Mouse (Mus musculus) liver, embryonic 14.5 days (tissue): Measurements from ENCODE around the gene Ick. TPM values are rescaled to one million over a fixed set of nuclear protein-coding genes. Genes with fewer than 3 reads are reported as not detected.
A peak's percentile ranks its signal among the peaks of the same experiment; 100 is the strongest.
"Not testable (repeated sequence)": the region's sequence is repeated elsewhere in the genome, so short reads cannot be mapped to it uniquely, and the experiment has no call there.

Experiments used
- ATAC-seq: fragments of 200-750 bp; cut with Nextera tagmentation; 2 replicates; pipeline ENCODE4 v1.8.0; 2017; ENCODE audit warnings: moderate number of reproducible peaks, mild to moderate bottlenecking, moderate library complexity; ENCODE audit not compliant: insufficient read depth
- DNase-seq, 3 experiments: peaks; one replicate each; pipeline ENCODE4 v3.0.0-alpha.2; 2012 to 2013; ENCODE audit warnings: low read depth in 3 of 3, low spot score in 3 of 3
- H3K27ac ChIP-seq: fragments of 300-500 bp; sonication (generic); 2 replicates; pipeline ENCODE4 v1.5.1; 2014; ENCODE audit warnings: moderate library complexity, mild to moderate bottlenecking, control low read depth, inconsistent platforms
- H3K27me3 ChIP-seq: fragments of 300-500 bp; sonication (generic); 2 replicates; pipeline ENCODE4 v1.6.1; 2014; ENCODE audit warnings: mild to moderate bottlenecking, low read length, moderate library complexity; ENCODE audit not compliant: control insufficient read depth, insufficient read depth
- H3K36me3 ChIP-seq: fragments of 300-500 bp; sonication (generic); replicated peaks from 2 replicates; pipeline ENCODE4 v1.6.1; 2014; ENCODE audit warnings: low read depth; ENCODE audit not compliant: control insufficient read depth, insufficient read depth
- H3K4me1 ChIP-seq, 2 experiments: fragments of 200-500 bp in 1 of 2; fragments of 300-500 bp in 1 of 2; sonication (generic) in 1 of 2; replicated peaks; 2 replicates each; pipeline ENCODE4 v1.6.1; 2012 to 2014; ENCODE audit warnings: antibody characterized with exemption in 1 of 2, inconsistent platforms in 1 of 2, low read length in 1 of 2; ENCODE audit not compliant: control insufficient read depth in 2 of 2, insufficient read depth in 2 of 2
- H3K4me2 ChIP-seq: fragments of 300-500 bp; sonication (generic); 2 replicates; pipeline ENCODE4 v1.6.1; 2014; ENCODE audit warnings: low read depth, mild to moderate bottlenecking, control low read depth, moderate library complexity
- H3K4me3 ChIP-seq, 2 experiments: fragments of 200-500 bp in 1 of 2; fragments of 300-500 bp in 1 of 2; sonication (generic) in 1 of 2; 2 replicates each; pipeline ENCODE4 v1.5.1; 2012 to 2014; ENCODE audit warnings: low read depth in 2 of 2, low read length in 2 of 2, mild to moderate bottlenecking in 2 of 2, control low read depth in 1 of 2, inconsistent platforms in 1 of 2, moderate library complexity in 1 of 2; ENCODE audit not compliant: insufficient read depth in 1 of 2
- H3K9ac ChIP-seq: fragments of 300-500 bp; sonication (generic); replicated peaks from 2 replicates; pipeline ENCODE4 v1.6.1; 2014; ENCODE audit warnings: mild to moderate bottlenecking, control low read depth, moderate library complexity
- H3K9me3 ChIP-seq: fragments of 300-500 bp; sonication (generic); 2 replicates; pipeline ENCODE4 v1.6.1; 2016; ENCODE audit warnings: low read length, mixed read lengths; ENCODE audit not compliant: control insufficient read depth
- CTCF ChIP-seq: IDR thresholded peaks from 2 replicates; pipeline ENCODE4 v1.5.1; 2016; ENCODE audit warnings: antibody characterized with exemption, low read depth, control low read depth
- EP300 ChIP-seq: IDR thresholded peaks from 2 replicates; pipeline ENCODE4 v1.6.1; 2016; ENCODE audit warnings: antibody characterized with exemption, low read depth
- WGBS: fragments of 180-500 bp; shearing (Covaris S2); extraction: QIAGEN DNeasy Blood & Tissue Kit; methylation state at CpG from one replicate; pipeline ENCODE4 v1.1.7; 2014; ENCODE audit not compliant: insufficient replicate concordance; 5-methylcytosine and 5-hydroxymethylcytosine counted together
- polyA plus RNA-seq, 2 experiments: library from polyadenylated mRNA; depleted of rRNA in 1 of 2; stranded (reverse) in 1 of 2; unstranded in 1 of 2; fragments of >200 nt; fragmentation: Nextera tagmentation in 1 of 2; extraction: Ambion mirVana in 1 of 2; gene quantifications; 2 replicates each; pipeline versions ENCODE4 v1.2.1 to v1.2.3; 2012 to 2014

Gene Ick
- polyA plus RNA-seq, 2 experiments: 3.6 to 3.7 TPM

DNA sequence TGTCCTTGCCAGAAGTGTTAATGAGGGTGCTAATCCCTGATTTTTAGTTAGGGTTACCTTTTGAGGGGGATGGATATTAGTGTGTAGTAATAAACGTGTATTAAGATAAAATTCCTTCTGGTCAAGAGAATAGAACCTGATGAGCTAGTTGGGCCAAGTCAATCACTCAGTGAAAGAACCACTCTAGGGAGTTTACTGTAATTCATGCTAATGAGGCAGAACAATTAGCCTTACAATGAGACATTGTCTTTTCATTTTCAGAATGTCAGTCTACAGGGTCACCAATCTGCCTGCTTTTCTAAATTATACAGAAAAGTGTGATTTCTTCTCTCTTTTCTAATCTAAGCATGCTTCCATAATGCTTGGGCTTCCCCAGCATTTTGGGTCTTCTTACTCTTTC, 65.0 kb downstream of the Ick start:
- no peak overlapping the region for H3K27ac ChIP-seq
- H3K9ac ChIP-seq: no peak overlapping the region
- ATAC-seq (no peak), DNase-seq (no peak)
- H3K4me3 ChIP-seq: no peak overlapping the region
- H3K4me2 ChIP-seq: no peak overlapping the region
- no peaks in the 10 kb centered on the region for H3K36me3 ChIP-seq
- no peaks in the 10 kb centered on the region for H3K27me3 ChIP-seq
- 52% methylated on average over 1 of the region's 1 CpGs for WGBS
- H3K4me1 ChIP-seq: peaks cover 9 to 10% of the 10 kb centered on the region in 2 experiments; a peak in 3 of 4 replicates
- TF ChIP-seq CTCF (no peak), EP300 (no peak)
- no peaks in the 10 kb centered on the region for H3K9me3 ChIP-seq

DNA sequence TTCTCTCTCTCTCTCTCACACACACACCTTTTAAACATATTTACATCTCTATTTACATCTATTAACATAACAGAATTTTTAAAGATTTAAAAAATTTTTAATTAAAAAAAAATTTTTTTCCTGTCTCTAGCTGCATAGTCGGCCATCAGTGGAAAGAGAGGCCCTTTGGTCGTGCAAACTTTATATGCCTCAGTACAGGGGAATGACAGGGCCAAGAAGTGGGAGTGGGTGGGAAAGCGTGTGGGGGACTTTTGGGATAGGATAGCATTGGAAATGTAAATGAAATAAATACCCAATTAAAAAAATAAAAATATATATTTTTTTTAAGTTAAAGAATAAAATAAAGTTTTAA, 65.9 kb downstream of the Ick start:
- not testable (repeated sequence) for H3K27ac ChIP-seq, H3K9ac ChIP-seq, H3K36me3 ChIP-seq, H3K4me2 ChIP-seq, DNase-seq, H3K9me3 ChIP-seq, ATAC-seq, H3K4me3 ChIP-seq, H3K27me3 ChIP-seq
- peaks cover 9 to 10% of the 10 kb centered on the region in 2 experiments; a peak in 3 of 4 replicates for H3K4me1 ChIP-seq
- WGBS: 35% methylated on average over 3 of the region's 3 CpGs

DNA sequence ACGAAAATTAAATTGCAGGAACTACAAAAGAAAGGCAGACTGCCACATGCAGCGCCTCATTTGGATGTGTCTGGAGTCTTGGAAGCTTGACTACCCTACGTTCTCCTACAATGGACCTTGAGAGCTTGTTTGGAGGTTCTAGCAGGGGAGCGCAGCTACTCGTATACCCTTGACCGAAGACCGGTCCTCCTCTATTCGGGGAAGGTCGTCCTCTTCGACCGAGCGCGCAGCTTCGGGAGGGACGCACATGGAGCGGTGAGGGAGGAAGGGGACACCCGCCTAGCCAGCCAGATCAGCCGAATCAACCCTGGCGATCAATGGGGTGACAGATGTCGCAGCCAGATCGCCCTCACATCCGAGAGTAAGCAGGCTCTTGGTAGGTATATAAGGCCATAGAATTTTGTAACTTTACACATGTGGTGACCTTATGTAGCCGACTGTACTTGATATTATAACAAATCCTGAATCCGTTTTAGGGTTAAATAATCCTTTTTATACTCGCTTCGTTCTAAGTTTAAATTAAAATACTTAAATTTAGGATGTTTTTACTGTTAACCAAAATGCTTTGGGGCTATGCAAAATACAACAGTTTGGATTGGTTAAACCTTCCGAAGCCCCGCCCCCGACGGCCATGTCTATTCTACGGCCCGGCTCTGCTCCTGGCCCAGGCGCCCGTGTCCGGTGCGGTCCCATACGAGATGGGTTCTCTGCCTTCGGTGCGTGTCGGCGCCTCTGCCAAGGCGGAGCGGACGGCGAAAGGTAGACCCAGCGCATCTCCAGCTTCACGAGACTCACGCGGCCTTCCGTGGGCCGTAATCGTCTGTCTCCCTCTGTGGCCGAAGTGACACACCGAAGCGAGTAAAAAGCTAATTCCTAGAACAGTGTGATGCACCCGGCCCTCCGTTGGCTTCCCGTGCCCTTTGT, 66.5 kb downstream of the Ick start:
- no peaks in the 10 kb centered on the region for H3K9me3 ChIP-seq

DNA sequence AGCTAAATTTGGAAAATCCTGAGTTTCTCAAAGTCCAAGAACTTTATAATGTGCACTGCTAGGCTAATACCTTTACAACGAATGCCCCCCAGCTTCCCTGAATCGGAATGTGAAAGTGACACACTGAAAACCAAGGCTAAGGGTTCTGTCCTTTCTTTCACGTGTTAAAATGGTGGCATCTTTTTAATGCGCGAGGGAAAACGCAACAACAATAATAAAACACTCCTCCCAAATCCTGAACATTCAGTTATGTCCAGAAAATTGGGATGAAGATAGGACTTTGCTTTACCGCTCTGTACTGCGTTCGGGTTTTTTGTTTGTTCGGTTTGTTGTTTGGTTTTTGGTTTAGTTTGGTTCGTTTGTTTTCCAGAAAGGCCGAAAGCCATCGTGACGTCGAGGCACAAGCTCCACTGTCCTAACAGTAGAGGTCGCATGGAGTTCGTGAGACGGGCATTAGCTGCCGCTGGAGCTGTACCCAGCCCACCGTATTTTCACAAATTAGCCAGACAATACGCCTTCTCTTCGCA, 67.3 kb downstream of the Ick start:
- Histone ChIP-seq H3K4me2 (peak overlapping the region; percentile 89), H3K27ac (peak overlapping the region; percentile 97), H3K9ac (peak overlapping the region; percentile 94), H3K36me3 (no peaks in the 10 kb centered on the region), H3K9me3 (no peaks in the 10 kb centered on the region), H3K4me1 (peaks cover 9 to 10% of the 10 kb centered on the region in 2 experiments; a peak in 3 of 4 replicates), H3K4me3 (peak overlapping the region; percentile 68 to 88), H3K27me3 (no peaks in the 10 kb centered on the region)
- peak; percentile 72 to 75 (median 73) for DNase-seq
- peak; percentile 35 for ATAC-seq
- TF ChIP-seq EP300 (no peak), CTCF (peak; percentile 92)
- 2% methylated on average over 22 of the region's 22 CpGs for WGBS

More for the DNA sequence above, 66.5 kb downstream of the Ick start:
- DNase-seq: peak; percentile 88 to 92 (median 90)
- Histone ChIP-seq H3K27ac (peak overlapping the region; percentile 97), H3K36me3 (no peaks in the 10 kb centered on the region), H3K27me3 (no peaks in the 10 kb centered on the region), H3K4me3 (peak overlapping the region; percentile 68 to 88), H3K9ac (peak overlapping the region; percentile 94), H3K4me2 (peak overlapping the region; percentile 89), H3K4me1 (peaks cover 9 to 10% of the 10 kb centered on the region in 2 experiments; a peak in 3 of 4 replicates)
- TF ChIP-seq EP300 (peak; percentile 50), CTCF (no peak)
- ATAC-seq: peak; percentile 98
- WGBS: under 1% methylated on average over 48 of the region's 58 CpGs

DNA sequence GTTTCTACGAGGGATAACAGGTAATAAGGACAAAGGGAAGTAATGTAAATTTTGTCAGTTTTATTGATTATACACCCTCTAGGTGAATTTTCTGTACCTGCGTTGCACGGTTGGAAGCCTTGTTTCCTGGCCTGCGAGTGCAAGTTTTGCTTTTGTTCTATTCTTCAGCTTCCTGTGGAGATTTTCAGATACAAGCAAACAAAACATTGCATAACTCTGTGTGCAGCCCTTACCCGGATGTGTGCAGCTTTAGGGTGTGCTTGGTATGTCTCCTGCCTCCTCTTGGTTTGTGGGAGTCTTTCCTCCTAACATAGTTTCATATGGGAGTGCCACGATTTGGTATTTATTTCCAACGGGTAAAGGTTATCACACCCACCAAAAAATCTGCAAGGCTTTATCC, 67.8 kb downstream of the Ick start:
- Histone ChIP-seq H3K27me3 (no peaks in the 10 kb centered on the region), H3K36me3 (no peaks in the 10 kb centered on the region), H3K9ac (peak overlapping the region; percentile 94), H3K9me3 (no peaks in the 10 kb centered on the region), H3K4me1 (peaks cover 9 to 10% of the 10 kb centered on the region in 2 experiments; a peak in 3 of 4 replicates), H3K4me2 (peak overlapping the region; percentile 89), H3K4me3 (peak overlapping the region; percentile 68 to 88), H3K27ac (peak overlapping the region; percentile 97)
- ATAC-seq (no peak), DNase-seq (no peak)
- WGBS: 22% methylated on average over 7 of the region's 7 CpGs
- TF ChIP-seq CTCF (no peak), EP300 (no peak)
